Mouse (Mus musculus) CD4-positive naive resting alpha-beta T cell, adult 57 days (primary cell): ENCODE data around the gene Polr2e. TPM values are rescaled to one million over a fixed set of nuclear protein-coding genes. Genes with fewer than 3 reads are reported as not detected.

Experiments used
- total RNA-seq: library from RNA; stranded (reverse); gene quantifications from one replicate; pipeline ENCODE4 v1.2.4, GENCODE M21; 2023

Gene Polr2e
- 75.3 TPM for total RNA-seq

GRCm38 (mm10) chr10:80039559-80039979 lies at the start of gene Polr2e:
TSS of gene Polr2e (minus strand) at chr10:80039795.

DNA sequence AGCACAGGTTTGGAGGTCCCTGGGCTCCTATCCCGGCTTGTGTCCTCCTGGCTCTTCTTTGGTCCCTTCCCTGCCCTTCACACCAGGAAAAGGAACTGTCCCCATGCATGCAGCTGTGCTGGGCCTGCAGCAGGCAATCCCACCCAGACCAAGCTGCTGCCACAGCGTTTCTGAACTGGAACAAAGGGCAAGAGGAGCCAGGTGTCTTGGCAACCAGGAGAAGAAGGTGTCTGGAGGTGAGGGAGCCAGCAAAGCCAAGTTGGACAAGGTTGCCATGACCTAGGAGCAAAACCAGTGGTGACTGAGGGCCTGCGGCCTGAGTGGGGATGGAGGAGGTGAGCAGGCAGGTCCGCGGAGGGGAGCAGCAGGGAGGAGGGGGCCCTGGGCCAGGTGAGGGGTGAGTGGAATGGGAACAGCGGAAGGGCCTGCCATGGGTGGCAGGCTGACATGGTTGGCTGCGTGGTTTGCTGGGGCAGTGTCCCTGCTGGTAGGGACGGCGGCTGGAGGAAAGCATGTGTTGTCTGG lies 7.5 kb upstream of the Polr2e start, which contains the start of gene Gpx4:
Gene Gpx4, plus strand, starts transcription at position 126 of the 525 bp plus-strand sequence.

DNA sequence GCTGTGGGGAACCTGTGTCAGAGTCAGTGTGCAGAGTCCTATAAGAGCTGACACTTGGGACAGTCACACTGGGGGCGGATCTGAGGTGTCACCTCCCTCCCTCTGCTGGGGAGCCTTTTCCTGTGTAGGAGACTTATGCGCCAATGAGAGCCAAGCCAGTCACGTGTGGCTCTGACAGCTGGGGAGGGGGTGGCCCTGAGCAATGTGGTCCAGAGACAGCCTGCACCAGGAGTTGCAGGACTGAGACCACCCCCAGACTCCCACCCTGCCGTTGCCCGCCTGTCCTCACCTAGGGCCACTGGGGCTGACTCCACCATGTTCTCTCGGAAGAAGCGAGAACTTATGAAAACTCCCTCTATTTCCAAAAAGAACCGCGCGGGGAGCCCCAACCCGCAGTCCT lies 23.1 kb downstream of the Polr2e start, which contains the start of gene Arhgap45:
Gene Arhgap45, plus strand, starts transcription at position 143 of the 400 bp plus-strand sequence.

DNA sequence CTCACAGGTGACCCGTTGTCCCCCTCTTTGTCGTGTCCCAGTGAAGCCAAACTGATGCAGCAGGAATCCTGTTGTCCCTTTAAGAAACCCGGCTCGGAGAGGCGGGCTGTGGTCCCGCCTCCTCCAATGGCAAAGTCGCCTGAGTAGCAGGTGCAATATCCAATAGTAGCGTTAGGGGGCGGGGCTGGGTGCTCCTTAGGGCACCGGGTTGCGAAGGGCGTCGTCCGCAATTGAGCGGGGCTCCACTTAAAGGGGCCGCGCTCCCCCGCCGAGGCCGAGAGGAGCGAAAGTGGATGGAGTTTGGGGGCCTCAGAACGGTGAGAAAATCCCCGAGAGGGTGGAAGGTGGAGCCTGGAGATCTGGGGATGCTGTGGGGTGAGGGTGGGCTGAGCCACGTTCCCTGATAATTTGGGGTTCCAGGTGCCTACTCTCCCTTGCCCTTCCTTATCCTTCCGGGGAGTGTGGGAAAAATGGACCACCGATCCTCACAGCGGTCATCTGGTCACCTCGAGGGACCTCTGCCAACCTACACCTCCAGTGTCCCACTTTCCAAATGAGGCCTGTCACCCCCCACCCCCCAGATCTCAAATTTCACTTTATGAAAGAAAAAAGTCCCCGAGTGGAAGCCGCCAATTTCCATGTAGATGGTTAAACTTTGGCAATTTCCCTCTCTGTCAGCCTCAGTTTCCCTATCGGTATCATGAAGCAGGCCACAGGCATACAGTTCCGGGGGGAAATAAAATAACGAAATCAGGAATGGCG lies 43.1 kb downstream of the Polr2e start, which contains the start of gene Abca7:
Gene Abca7, plus strand, starts transcription at position 223 of the 762 bp plus-strand sequence.

GRCm38 (mm10) chr10:79988506-79989271 lies 50.9 kb downstream of the Polr2e start, which contains the start of gene Cnn2:
TSS of gene Cnn2 (plus strand) at chr10:79988584.

Other genes with a start within 250 kb of the Polr2e start
- gene Prss57, start 248.8 kb downstream of the Polr2e start, total RNA-seq: not detected
- gene Palm, start 246.2 kb downstream of the Polr2e start, total RNA-seq: 6.7 TPM
- gene Misp, start 218.8 kb downstream of the Polr2e start, total RNA-seq: not detected
- gene Ptbp1, start 185.4 kb downstream of the Polr2e start, total RNA-seq: 783 TPM
- gene Prtn3, start 165.3 kb downstream of the Polr2e start, total RNA-seq: not detected
- gene Plppr3, start 165.2 kb downstream of the Polr2e start, total RNA-seq: 1.0 TPM
- gene Elane, start 153.5 kb downstream of the Polr2e start, total RNA-seq: 0.83 TPM
- not detected for gene Cfd, start 148.9 kb downstream of the Polr2e start, total RNA-seq
- gene Med16, start 130.9 kb downstream of the Polr2e start, total RNA-seq: 59.4 TPM
- gene Gm26602, start 128.9 kb downstream of the Polr2e start, total RNA-seq: not detected
- 0.65 TPM for gene Kiss1r, start 122.8 kb downstream of the Polr2e start, total RNA-seq
- gene R3hdm4, start 118.6 kb downstream of the Polr2e start, total RNA-seq: 119 TPM
- 8.4 TPM for gene Arid3a, start 112.8 kb downstream of the Polr2e start, total RNA-seq
- gene Wdr18, start 79.6 kb downstream of the Polr2e start, total RNA-seq: 48.5 TPM
- 0.68 TPM for gene Grin3b, start 69.1 kb downstream of the Polr2e start, total RNA-seq
- gene Tmem259, start 55.5 kb downstream of the Polr2e start, total RNA-seq: 158 TPM
- gene Cnn2, start 51.2 kb downstream of the Polr2e start, total RNA-seq: 442 TPM
- gene Abca7, start 43.3 kb downstream of the Polr2e start, total RNA-seq: 80.3 TPM
- 901 TPM for gene Arhgap45, start 23.1 kb downstream of the Polr2e start, total RNA-seq
- 154 TPM for gene Gpx4, start 7.4 kb upstream of the Polr2e start, total RNA-seq
- gene Sbno2, start 65.8 kb upstream of the Polr2e start, total RNA-seq: 103 TPM
- gene Stk11, start 76.0 kb upstream of the Polr2e start, total RNA-seq: 140 TPM
- gene Atp5d, start 98.8 kb upstream of the Polr2e start, total RNA-seq: 168 TPM
- 38.2 TPM for gene Cbarp, start 101.0 kb upstream of the Polr2e start, total RNA-seq
- 101 TPM for gene Midn, start 108.5 kb upstream of the Polr2e start, total RNA-seq
- 178 TPM for gene Cirbp, start 126.2 kb upstream of the Polr2e start, total RNA-seq
- gene 1600002K03Rik, start 133.1 kb upstream of the Polr2e start, total RNA-seq: 11.6 TPM
- gene Efna2, start 139.7 kb upstream of the Polr2e start, total RNA-seq: 0.35 TPM
- 75.4 TPM for gene Mum1, start 186.6 kb upstream of the Polr2e start, total RNA-seq
- gene Ndufs7, start 209.3 kb upstream of the Polr2e start, total RNA-seq: 95.8 TPM
- not detected for gene Gamt, start 221.2 kb upstream of the Polr2e start, total RNA-seq
- gene Dazap1, start 221.7 kb upstream of the Polr2e start, total RNA-seq: 170 TPM